Mouse (Mus musculus) CD4-positive helper T cell, adult 2 months (primary cell): Measurements from ENCODE around the gene Srgn.
"Not testable (repeated sequence)": the region's sequence is repeated elsewhere in the genome, so short reads cannot be mapped to it uniquely, and the experiment has no call there.

ENCODE experiments used
- DNase-seq: peaks from one replicate; pipeline ENCODE4 v3.0.0-alpha.2; 2012; ENCODE audit warnings: low read depth, missing footprints, low spot score

The Srgn gene

DNA sequence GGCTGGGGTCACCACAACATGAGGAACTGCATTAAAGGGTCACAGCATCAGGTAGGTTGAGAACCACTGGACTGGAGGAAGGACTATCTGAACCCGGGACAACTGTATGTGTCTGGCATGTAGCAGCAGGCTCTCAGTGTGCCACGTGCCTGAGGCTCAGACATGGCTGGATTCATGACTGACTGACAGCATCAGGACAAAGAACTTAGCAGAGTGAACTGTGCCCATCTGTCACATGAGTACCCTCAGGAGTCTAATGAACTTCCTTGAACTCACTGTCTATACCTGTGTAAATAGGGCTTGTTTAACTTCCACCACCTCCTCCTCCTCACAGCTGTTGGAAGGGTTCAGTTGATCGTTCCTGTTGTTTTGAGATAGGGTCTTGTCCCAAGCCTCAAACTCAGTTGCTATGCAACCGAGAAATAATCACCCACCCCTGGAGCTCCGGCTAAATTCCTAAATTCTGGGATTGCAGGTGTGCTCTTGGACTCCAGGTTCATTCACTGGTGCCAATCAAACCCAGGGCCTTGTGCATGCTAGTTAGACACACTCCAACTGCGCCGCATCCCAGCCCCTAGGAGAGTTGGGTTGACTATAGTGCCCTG is 4.8 kb downstream of the Srgn start:
- no peak for DNase-seq

DNA sequence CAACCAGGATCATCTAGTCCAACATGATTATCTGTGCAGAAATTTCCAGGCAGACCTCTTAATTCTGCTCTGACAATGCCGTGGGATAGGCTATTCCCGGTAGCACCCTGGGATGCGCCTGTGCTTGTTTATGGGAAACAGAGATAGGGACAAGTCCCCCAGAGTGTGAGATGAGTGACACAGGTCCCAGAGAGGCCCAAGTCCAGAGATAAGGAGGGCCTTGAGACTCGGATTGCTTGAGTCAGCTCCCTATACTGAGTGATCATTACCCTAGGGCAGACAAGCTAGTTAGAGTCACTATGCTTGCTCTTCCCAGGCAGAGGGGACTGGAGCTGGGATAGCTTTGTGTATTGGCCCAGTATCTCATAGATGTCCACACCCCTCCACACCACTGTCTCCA is 5.5 kb downstream of the Srgn start:
- DNase-seq, result no peak

DNA sequence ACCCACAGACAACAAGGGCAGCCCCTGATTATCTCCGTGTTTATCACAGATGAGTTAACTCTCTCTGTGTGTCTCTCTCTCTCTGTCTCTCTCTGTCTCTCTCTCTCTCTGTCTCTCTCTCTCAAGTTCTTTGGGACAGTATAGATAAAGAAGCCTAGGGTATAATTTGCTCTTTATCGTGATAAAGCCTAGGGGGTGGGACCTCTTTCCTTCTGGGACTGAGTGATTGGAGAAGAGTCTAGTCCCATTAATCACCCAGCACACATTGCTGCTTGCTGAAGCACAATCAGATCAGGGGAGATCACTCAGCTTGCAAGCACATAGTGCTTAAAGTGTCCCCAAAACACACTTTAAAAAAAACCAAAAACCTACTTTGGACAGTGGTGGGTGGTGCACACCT is 6.3 kb downstream of the Srgn start:
- no peak for DNase-seq

DNA sequence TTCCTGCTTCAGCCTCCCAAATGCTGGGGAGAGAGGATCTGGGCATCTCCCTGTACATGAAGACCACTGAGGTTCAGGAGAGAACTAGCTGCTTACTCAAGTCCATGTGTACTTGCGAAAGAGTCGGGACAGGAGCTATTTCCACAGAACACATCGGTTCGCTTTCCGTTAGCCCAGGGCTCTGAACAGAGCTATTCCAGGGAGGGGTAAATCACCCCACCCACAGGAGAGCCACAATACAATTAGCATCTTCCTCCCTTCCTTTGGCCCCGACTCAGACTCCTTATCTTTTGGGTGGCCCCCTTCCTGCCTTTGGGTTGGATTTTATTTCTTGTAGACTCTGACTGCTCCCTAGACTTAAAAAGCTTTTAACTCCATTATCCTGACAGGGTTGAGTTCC is 9.7 kb downstream of the Srgn start:
- no peak for DNase-seq

DNA sequence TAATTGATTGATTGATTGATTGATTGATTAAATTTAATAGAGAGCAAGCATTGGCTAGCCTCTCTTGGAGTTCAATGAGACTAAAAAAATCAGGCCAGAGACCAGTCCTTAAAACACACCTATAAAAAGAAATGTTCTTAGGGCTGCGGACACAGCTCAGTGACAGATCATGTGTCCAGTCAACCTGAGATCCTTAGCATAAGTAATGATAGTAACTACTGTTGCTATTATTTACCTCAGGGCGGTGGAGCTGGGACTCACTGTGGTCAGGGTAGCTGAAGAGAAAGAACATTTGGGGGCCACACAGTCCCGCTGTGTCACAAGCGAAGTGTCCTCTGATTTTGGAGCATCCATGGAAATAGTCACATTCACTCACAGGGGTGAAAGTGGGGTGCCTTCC is 14.4 kb downstream of the Srgn start:
- no peak for DNase-seq

- no peak for DNase-seq
These were observed 15.7 kb downstream of the Srgn start for GRCm38 (mm10) chr10:62511528-62511927.

GRCm38 (mm10) chr10:62509032-62509656 is 18.1 kb downstream of the Srgn start:
- peak; percentile 54 for DNase-seq

- peak; percentile 37 for DNase-seq
These were observed 18.8 kb downstream of the Srgn start for GRCm38 (mm10) chr10:62508459-62508858.

- peak; percentile 93 for DNase-seq
These were observed 19.5 kb downstream of the Srgn start for GRCm38 (mm10) chr10:62507591-62508308.

DNA sequence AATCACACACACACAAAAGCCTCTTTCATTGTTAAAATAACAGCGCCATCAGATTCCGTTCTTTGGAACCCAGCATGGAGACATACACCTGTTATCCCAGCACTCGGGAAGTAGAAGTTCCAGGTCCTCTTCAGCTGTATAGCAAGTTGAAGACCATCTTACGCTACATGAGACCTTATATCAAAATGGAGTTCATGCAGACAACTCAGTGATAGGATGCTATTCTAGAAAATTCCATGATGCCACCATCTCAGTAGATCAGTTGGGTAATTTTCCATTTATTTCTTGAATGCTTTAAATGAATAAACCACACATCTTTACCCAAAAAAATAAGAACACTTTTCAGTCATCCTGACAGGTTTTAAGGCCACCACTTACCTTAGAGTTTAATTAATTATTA is 20.2 kb downstream of the Srgn start:
- DNase-seq, result peak; percentile 75

- DNase-seq, result peak; percentile 91
These were observed 21.2 kb downstream of the Srgn start for GRCm38 (mm10) chr10:62506019-62506556.

GRCm38 (mm10) chr10:62505224-62505983 is 21.8 kb downstream of the Srgn start:
- peak; percentile 72 for DNase-seq

GRCm38 (mm10) chr10:62503836-62504628 is 23.2 kb downstream of the Srgn start:
- peak; percentile 54 for DNase-seq

GRCm38 (mm10) chr10:62503353-62503752 is 23.9 kb downstream of the Srgn start:
- DNase-seq, result peak; percentile 65

DNA sequence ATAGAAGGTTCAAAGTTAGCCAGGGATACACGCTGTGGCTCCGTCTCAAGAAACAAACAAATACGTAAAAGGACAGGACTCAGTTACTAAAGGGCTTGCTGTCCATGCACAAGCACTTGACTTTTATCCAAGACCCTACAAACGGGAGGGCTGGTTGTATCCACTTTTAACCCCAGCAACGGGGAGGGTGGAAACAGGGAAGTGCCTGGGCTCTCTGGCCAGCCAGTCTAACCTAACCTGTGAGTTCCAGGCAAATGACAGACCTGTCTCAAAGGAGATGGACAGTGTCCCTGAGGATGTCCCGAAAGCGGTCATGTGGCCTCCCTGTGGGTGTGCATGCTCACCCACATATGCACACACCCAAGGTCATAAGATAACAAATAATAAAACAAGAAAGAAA is 25.3 kb downstream of the Srgn start:
- DNase-seq, result peak; percentile 27

DNA sequence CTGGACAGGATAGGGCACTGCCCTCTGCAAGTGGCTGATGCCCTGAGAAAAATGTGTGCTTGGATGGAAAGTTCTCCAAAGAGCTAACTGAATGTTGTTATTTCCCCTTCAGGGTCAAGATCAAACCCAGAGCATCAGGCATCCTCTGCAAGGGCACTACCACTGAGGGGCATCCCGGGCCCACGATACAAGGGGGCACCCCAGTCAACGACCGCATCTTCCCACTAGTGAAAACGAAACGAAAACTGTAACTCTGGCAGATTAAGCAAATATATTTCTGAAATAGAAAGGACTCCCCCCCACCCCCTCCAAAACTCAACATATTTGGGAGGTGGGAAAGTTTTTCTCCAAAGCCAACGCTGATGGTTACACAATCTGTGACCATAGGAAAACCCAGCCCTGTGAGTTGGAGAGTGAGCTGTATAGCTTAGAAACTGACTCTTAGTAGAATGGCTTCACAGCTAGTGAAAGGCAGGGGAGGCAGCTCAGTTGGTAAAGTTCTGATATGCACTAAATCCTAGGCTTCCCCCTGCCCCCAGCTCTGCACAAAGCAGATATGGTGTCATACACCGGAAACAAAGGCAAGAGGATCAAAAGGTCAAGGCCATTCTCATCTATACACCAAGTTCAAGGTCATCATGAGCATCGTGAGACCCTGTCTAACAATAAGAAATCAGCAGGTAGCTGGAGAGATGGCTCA is 26.2 kb downstream of the Srgn start:
- peak; percentile 65 for DNase-seq

DNA sequence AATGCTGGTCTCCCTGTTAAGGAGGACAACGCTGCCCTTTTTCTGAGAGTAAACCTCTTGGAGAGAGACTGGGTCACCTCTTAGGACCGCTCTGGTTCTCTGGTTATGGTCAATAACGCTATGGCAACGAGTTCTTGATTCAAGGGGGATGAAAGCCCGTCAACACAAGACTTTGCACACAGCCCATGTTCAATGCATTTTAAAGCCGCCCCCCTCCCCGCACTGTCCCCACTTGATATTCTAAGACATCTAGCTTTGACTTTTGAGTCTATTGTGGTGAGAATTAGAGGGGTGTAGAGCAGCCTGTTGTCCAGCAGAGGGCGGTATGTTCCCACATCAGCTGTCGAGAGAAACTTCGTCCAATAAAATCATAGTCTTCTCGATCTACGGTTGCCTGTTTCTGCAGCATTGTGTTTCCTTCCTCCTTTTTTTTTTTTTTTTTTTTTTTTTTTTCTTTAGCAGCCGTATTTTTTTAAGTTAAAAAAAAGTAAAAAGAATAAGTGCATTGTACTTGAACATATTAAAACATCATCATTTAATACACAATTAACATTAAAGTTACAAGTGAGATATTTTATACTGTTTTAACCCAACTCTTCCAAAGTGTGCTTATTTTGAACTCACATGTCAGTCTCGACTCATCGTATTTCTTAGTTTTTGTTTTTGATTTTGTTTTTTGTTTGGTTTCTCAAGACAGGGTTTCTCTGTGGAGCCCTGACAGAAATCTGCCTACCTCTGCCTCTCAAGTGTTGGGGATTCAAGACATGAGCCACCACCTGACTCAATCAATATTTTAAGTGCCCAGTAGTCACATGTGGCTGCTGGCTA is 26.9 kb downstream of the Srgn start:
- DNase-seq, result peak; percentile 87

DNA sequence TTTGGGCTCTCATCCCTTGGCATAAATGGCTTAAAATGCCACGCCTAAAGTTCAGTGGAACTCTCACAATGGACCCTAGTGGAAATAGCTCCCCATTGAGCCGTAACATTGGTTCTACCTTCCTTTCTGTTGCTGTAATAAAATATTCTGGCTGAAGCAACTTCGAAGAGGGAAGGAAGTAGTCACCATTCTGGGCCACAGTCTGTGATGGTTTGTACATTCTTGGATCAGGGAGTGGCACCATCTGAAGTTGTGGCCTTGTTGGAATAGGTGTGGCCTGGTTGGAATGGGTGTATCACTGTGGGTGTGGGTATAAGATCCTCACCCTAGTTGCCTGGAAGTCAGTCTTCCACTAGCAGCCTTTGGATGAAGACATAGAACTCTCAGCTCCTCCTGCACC is 35.6 kb downstream of the Srgn start:
- DNase-seq, result not testable (repeated sequence)

DNA sequence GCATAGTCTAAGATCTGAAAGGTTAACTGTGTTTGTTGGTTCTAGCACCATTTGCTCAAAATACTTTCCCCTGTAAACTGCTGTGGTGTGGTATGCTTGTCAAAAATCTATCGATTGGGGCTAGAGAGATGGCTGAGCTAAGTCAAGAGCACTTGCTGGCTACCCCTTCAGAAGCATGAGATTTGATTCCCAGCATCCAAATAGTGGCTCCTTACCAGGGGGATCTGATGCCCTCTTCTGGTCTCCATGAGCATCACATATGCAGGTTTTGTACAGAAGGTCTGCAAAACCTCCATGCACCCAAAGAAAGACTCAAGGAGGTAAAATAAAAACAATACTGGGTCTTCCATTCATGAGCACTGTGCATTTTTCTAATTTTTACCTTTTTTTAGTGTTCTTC is 39.0 kb downstream of the Srgn start:
- peak; percentile 60 for DNase-seq
